Mouse (Mus musculus) intestine, embryonic 15.5 days (tissue): ENCODE data around the gene Adam19. TPM values are rescaled to one million over a fixed set of nuclear protein-coding genes. Genes with fewer than 3 reads are reported as not detected.

Experiments used
- ATAC-seq: fragments of 200-750 bp; cut with Nextera tagmentation; 2 replicates; pipeline ENCODE4 v1.8.0; 2017; ENCODE audit warnings: moderate TSS enrichment, moderate library complexity
- H3K27ac ChIP-seq: fragments of 300-500 bp; sonication (generic); 2 replicates; pipeline ENCODE4 v1.5.1; 2015; ENCODE audit warnings: mild to moderate bottlenecking, inconsistent platforms
- H3K27me3 ChIP-seq: fragments of 300-500 bp; sonication (generic); replicated peaks from 2 replicates; pipeline ENCODE4 v1.6.1; 2015; ENCODE audit warnings: inconsistent platforms
- H3K36me3 ChIP-seq: fragments of 300-500 bp; sonication (generic); 2 replicates; pipeline ENCODE4 v1.6.1; 2015; ENCODE audit warnings: inconsistent platforms
- H3K4me1 ChIP-seq: fragments of 300-500 bp; sonication (generic); replicated peaks from 2 replicates; pipeline ENCODE4 v1.6.1; 2015; ENCODE audit warnings: inconsistent platforms
- H3K4me2 ChIP-seq: fragments of 300-500 bp; sonication (generic); replicated peaks from 2 replicates; pipeline ENCODE4 v1.6.1; 2015; ENCODE audit warnings: mild to moderate bottlenecking, inconsistent platforms
- H3K4me3 ChIP-seq: fragments of 300-500 bp; sonication (generic); replicated peaks from 2 replicates; pipeline ENCODE4 v1.5.1; 2015; ENCODE audit warnings: inconsistent platforms
- H3K9ac ChIP-seq: fragments of 300-500 bp; sonication (generic); 2 replicates; pipeline ENCODE4 v1.6.1; 2015; ENCODE audit warnings: inconsistent platforms
- H3K9me3 ChIP-seq: fragments of 300-500 bp; sonication (generic); 2 replicates; pipeline ENCODE4 v1.6.1; 2016; ENCODE audit warnings: inconsistent platforms
- WGBS: fragments of 180-500 bp; shearing (Covaris S2); methylation state at CpG from one replicate; pipeline ENCODE4 v1.1.7; 2015; 5-methylcytosine and 5-hydroxymethylcytosine counted together
- polyA plus RNA-seq: library from polyadenylated mRNA; unstranded; fragments of >200 nt; fragmentation: Nextera tagmentation; extraction: Ambion mirVana; gene quantifications from 2 replicates; pipeline ENCODE4 v1.2.1, GENCODE M21; 2015

Gene Adam19
- polyA plus RNA-seq, 1 experiment from 2014 or later = 16.6 TPM

DNA sequence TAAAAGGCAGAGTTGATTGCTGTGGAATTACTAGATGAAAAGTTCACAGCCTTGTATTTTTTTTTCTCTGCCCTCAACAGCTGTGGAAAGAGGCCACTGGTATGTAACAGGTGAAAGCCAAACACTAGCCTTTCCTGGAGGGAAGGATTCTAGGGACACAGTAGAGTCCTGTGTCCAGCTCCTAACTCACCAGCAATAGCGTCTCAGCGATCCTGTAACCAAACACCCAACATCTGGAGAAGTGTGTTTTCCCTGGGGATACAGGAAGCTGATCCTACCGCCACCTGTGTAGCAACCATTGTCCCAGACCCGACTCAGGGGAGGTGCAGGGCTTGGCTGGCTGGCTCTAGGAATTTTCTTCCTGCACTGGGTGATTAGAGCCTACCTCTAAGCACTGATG, 63.8 kb downstream of the Adam19 start:
- Histone ChIP-seq H3K27ac (no peak overlapping the region), H3K9ac (no peak overlapping the region), H3K4me2 (no peak overlapping the region), H3K36me3 (0 out of 2 replicates have a peak, but pooled peaks cover 5% of the 10 kb centered on the region), H3K4me3 (no peak overlapping the region), H3K9me3 (no peaks in the 10 kb centered on the region), H3K4me1 (0 out of 2 replicates have a peak, but pooled peaks cover 2% of the 10 kb centered on the region), H3K27me3 (no peaks in the 10 kb centered on the region)
- 43% methylated on average over 4 of the region's 4 CpGs for WGBS
- no peak for ATAC-seq

DNA sequence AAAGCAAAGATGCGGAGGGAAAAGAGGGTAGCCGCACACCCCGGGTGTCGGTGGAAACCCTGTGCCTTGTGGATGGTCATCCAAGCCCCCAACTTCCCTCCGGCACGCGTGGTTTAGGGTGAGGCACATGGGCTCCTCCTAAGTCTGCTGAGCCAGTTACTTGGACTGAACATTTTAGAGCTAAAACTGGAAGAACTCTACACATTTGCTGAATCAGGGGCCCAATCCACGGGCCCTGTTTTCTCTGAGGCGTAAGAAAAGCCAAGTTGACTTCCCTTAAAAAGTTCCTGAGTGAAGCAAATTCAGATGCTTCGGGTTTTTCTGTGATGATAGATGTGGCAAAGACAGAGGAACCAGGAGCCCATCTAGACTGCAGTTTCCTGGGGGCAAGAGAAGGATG, 64.3 kb downstream of the Adam19 start:
- H3K27ac ChIP-seq = no peak overlapping the region
- H3K4me2 ChIP-seq = no peak overlapping the region
- peaks cover 5% of the 10 kb centered on the region; the same call in 1 of the 2 replicates for H3K36me3 ChIP-seq
- no peak overlapping the region for H3K4me3 ChIP-seq
- WGBS = 90% methylated on average over 10 of the region's 10 CpGs
- no peaks in the 10 kb centered on the region for H3K27me3 ChIP-seq
- H3K9ac ChIP-seq = no peak overlapping the region
- H3K9me3 ChIP-seq = no peaks in the 10 kb centered on the region
- 0 out of 2 replicates have a peak, but pooled peaks cover 2% of the 10 kb centered on the region for H3K4me1 ChIP-seq
- ATAC-seq = no peak

DNA sequence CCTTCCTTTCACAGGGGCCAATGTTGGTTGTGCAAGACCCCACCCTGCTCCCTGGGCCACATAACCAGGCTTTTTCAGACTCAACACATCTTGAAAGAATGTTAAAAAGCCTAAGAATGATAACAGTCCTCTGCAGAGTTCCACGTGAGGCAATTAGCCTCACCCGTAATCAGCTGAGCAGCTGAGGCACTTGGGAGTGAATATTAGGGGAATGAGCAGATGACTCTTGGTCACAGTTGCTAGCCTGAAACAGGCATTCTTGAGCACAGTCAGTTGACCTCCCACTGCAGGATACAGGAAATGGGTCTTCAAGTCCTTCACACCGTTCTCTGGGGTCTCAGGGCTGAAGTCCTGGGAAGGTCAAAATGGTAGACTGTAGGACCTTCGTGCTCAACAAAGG, 65.9 kb downstream of the Adam19 start:
- Histone ChIP-seq H3K27me3 (no peaks in the 10 kb centered on the region), H3K9me3 (no peaks in the 10 kb centered on the region), H3K27ac (no peak overlapping the region), H3K36me3 (peaks cover 5% of the 10 kb centered on the region; the same call in 1 of the 2 replicates), H3K4me1 (no peaks in the 10 kb centered on the region), H3K4me3 (no peak overlapping the region), H3K4me2 (no peak overlapping the region), H3K9ac (no peak overlapping the region)
- no peak for ATAC-seq
- 71% methylated on average over 4 of the region's 4 CpGs for WGBS

DNA sequence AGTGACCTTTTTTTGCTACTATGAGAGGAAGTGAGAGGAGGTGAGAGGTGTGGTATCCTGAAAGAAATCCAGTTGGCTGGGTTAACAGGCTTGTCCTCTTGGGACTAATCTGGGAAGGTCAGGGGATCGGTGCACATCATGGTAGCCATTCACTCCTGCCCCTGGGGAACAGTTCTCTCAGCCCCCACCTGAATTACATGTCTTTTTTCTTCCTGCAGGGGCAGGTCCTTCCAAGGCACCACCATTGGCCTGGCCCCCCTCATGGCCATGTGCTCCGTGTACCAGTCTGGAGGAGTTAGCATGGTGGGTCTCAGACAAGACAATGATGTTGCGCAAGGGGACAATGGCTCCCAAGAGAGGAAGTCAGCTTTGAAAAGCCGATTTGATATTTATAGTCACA, 67.1 kb downstream of the Adam19 start:
- 86% methylated on average over 4 of the region's 4 CpGs for WGBS
- Histone ChIP-seq H3K9me3 (no peaks in the 10 kb centered on the region), H3K27me3 (no peaks in the 10 kb centered on the region), H3K4me2 (no peak overlapping the region), H3K27ac (no peak overlapping the region), H3K9ac (no peak overlapping the region), H3K4me1 (no peaks in the 10 kb centered on the region), H3K4me3 (no peak overlapping the region), H3K36me3 (peaks cover 5% of the 10 kb centered on the region; the same call in 1 of the 2 replicates)
- ATAC-seq = no peak

DNA sequence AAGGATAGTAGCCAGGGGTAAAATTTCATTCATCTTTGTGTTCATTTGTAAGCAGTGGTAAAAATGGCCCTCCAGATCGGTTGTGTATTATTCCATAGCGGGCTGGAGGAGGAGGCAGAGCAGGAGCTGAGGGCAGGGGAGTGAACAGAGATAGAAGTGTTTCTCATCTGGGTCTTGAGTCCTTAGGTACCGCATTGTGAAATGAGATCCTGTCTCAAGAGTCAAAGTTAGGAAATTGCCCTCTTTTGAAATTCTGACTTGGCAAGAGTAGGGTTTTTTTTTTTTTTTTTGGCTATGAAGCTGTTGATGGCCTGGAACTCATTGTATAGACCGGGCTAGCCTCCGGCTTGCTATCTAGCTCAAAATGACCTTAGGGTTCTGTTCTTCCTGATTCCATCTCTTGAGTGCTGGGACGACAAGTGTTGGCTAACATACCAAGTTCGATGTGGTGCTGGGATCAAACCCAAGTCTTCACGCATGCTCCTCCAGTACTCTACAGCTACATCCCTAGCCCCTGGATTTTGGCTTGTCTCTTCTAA, 67.6 kb downstream of the Adam19 start:
- ATAC-seq = no peak
- Histone ChIP-seq H3K4me2 (no peak overlapping the region), H3K36me3 (peaks cover 6% of the 10 kb centered on the region), H3K9ac (no peak overlapping the region), H3K9me3 (no peaks in the 10 kb centered on the region), H3K27me3 (no peaks in the 10 kb centered on the region), H3K4me3 (no peak overlapping the region), H3K27ac (no peak overlapping the region), H3K4me1 (no peaks in the 10 kb centered on the region)
- WGBS = 88% methylated on average over 8 of the region's 8 CpGs

DNA sequence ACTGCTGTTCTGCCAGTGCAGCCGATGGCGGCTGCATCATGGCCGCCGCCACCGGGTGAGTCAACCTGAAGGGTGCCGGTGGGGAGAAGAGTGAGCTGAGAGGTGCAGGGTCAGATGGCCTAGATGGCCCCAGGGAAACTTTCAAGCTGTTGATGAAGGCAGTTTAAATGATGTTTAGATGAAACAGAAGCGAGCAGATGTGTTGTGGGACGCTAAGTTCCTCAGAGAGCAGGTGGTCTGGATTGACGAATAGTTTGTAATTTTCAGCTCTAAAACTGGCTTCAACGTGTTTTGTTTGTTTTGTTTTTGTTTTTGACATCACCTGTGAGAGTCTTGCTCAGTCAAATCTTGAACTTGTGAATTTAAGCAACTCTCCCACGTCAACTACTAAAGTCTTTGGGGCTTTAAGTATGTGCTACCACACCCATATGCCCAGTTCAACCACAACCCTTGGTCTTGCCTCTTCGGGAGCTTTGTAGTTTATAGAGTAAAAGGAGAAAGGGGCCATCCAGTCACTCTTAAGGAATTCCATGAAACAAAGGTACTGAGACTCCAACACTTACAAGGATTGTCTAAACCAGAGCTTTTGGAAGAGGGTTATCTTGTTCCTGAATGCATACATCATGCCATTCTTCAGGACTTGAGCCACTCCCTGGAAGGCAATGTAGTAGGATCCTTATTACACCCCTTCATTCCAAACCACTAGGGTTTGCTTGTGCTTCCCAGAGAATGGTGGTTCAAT, 69.5 kb downstream of the Adam19 start:
- peaks cover 5% of the 10 kb centered on the region for H3K36me3 ChIP-seq
- H3K4me3 ChIP-seq = no peak overlapping the region
- H3K4me2 ChIP-seq = no peak overlapping the region
- H3K27ac ChIP-seq = no peak overlapping the region
- H3K27me3 ChIP-seq = no peaks in the 10 kb centered on the region
- H3K4me1 ChIP-seq = no peaks in the 10 kb centered on the region
- no peaks in the 10 kb centered on the region for H3K9me3 ChIP-seq
- WGBS = 86% methylated on average over 12 of the region's 12 CpGs
- ATAC-seq = no peak
- no peak overlapping the region for H3K9ac ChIP-seq

DNA sequence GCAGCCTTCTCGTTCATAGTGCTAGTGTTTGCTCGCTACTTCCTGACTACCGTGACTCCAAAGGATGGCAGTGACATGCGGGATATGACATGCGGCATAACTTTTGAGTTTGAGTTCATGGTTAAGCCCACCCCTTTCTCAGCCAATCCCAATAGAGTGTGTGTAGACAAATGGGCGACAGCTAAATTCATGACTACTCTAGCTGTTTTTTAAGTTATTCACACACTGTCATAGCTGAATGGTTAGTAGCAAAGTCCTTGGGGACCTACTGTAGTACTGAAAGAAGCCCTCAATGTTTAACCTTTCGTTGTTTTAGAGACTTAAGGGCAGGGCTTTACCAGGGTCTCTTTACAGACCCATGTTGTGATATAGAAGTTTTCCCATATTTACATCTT, 70.0 kb downstream of the Adam19 start:
- H3K9ac ChIP-seq = no peak overlapping the region
- H3K4me3 ChIP-seq = no peak overlapping the region
- 94% methylated on average over 7 of the region's 7 CpGs for WGBS
- no peak overlapping the region for H3K4me2 ChIP-seq
- H3K27me3 ChIP-seq = no peaks in the 10 kb centered on the region
- H3K36me3 ChIP-seq = peaks cover 9% of the 10 kb centered on the region
- no peaks in the 10 kb centered on the region for H3K4me1 ChIP-seq
- ATAC-seq = no peak
- no peak overlapping the region for H3K27ac ChIP-seq
- H3K9me3 ChIP-seq = no peaks in the 10 kb centered on the region

DNA sequence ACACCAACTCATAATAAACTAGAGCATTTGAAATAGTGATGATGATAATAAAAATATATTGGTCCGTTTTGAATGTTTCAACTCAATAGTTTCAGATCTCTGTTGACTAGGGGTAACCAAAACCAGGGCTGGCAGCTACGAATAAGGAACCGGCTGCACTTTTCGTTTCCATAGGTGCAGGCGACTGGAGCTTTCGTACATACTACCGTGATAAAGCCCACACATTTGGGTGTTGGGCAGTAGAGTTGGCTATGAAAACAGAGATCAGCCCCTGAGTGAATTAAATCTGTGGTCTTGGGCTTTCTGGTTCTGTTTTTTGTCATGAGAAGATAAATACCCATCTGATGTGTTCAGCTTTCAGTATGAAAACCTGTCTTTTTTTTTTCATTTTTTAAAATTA, 70.5 kb downstream of the Adam19 start:
- no peak overlapping the region for H3K4me2 ChIP-seq
- H3K36me3 ChIP-seq = peaks cover 9% of the 10 kb centered on the region
- no peaks in the 10 kb centered on the region for H3K27me3 ChIP-seq
- H3K4me3 ChIP-seq = no peak overlapping the region
- no peaks in the 10 kb centered on the region for H3K4me1 ChIP-seq
- ATAC-seq = no peak
- no peaks in the 10 kb centered on the region for H3K9me3 ChIP-seq
- H3K9ac ChIP-seq = no peak overlapping the region
- WGBS = 86% methylated on average over 7 of the region's 7 CpGs
- H3K27ac ChIP-seq = no peak overlapping the region

DNA sequence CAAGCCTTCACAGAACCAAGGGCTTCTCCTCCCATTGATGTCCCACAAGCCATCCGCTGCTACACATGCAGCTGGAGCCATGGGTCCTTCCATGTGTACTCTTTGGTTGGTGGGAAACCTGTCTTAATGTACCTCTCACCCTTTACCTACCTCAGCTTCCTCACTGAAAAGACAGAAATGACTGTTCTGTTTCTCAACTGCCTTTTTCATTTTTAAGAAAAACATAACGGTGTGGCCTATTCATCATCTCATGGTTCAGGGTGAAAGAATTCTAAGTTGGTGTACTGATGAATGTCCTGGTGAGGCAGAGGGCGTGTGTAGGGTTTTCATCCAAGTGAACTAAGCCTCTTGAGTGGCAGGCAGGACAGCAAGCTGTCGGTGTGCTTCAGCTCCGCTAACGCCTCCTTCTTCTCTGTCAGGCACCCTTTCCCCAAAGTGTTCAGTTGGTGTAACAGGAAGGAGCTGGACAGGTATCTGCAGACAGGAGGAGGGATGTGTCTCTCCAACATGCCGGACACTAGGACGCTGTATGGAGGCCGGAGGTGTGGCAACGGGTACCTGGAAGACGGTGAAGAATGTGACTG, 71.1 kb downstream of the Adam19 start:
- Histone ChIP-seq H3K27ac (no peak overlapping the region), H3K36me3 (peaks cover 9% of the 10 kb centered on the region), H3K9me3 (no peaks in the 10 kb centered on the region), H3K4me1 (no peaks in the 10 kb centered on the region), H3K9ac (no peak overlapping the region), H3K4me2 (no peak overlapping the region), H3K27me3 (no peaks in the 10 kb centered on the region), H3K4me3 (no peak overlapping the region)
- ATAC-seq = no peak
- 87% methylated on average over 11 of the region's 11 CpGs for WGBS

DNA sequence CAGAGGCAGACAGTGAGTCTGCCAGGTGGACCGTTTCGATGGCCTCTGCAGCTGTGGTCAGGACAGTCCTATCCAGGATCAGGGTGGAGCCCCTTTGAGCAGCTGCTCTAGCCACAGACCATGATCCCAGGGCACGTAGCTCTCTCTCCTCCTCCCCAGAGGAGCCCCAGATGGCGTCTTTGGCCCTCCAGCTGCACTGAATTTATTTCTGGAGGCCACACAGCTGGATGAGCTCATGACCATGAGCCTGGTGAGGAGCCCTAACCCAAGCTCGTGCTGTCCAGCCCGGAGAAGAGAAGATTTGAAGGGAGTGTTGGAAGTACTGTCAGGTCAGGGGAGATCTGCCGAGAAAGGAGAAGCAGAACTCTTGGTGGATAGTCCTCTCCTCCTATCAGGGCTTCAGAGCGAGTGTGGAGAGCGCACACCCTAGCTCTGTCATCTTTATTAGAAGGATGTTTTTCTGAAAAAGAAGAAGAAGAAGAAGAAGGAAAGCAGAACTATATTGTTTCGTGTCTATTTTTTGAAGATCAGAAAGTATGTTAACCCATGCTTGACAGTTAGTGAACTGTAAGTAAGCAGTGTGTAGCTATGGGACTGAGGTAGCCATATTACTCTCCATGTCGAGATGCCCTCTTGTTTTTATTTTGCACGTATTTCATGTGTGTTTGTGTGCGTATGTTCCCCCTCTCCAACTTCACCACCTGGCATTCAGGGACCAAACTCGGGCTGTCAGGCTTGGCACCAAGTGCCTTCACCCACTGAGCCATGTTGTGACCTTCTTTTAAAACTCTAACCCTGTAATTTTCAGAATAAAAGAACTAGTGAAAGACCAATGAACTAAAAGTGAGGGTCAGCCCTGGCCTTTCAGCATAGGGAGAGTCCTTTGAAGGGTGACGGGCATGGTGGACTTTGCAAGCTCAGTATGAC, 72.1 kb downstream of the Adam19 start:
- H3K36me3 ChIP-seq = peaks cover 9% of the 10 kb centered on the region
- 75% methylated on average over 15 of the region's 15 CpGs for WGBS
- H3K27ac ChIP-seq = no peak overlapping the region

DNA sequence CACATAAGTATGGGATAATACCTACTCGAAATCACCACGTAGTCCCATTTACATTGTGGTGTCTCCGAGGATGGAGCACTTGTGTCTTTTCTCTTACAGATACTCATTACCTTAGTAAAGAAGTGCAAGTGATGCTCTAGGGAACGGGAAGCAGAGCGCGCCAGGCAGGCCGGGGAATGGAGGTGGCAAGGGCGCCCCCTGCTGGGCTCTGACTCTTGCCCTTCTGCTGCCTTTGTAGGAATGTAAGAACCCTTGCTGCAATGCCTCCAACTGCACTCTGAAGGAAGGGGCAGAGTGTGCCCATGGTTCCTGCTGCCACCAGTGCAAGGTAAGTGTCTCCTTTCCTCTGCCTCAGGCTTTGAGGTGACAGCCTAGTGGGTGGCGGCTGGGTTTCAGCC, 72.8 kb downstream of the Adam19 start:
- ATAC-seq = no peak
- Histone ChIP-seq H3K4me1 (no peaks in the 10 kb centered on the region), H3K9me3 (no peaks in the 10 kb centered on the region), H3K4me2 (no peak overlapping the region), H3K27ac (no peak overlapping the region), H3K27me3 (no peaks in the 10 kb centered on the region), H3K4me3 (no peak overlapping the region), H3K36me3 (peaks cover 9% of the 10 kb centered on the region), H3K9ac (no peak overlapping the region)
- 79% methylated on average over 9 of the region's 9 CpGs for WGBS

More for the DNA sequence above, 72.1 kb downstream of the Adam19 start:
- ATAC-seq = peak; percentile 73
- Histone ChIP-seq H3K4me3 (no peak overlapping the region), H3K27me3 (no peaks in the 10 kb centered on the region), H3K4me2 (no peak overlapping the region), H3K9ac (no peak overlapping the region), H3K4me1 (no peaks in the 10 kb centered on the region), H3K9me3 (no peaks in the 10 kb centered on the region)
